Mouse (Mus musculus) gastrocnemius, postnatal 14 days (tissue): ENCODE measurements around the gene Atp2a1. TPM values are rescaled to one million over a fixed set of nuclear protein-coding genes. Genes with fewer than 3 reads are reported as not detected.

Experiments used
- DNase-seq: peaks from one replicate; pipeline ENCODE4 v3.0.0; 2021; ENCODE audit warnings: mixed read lengths
- intact Hi-C: fragments of 180-260 bp; cut with DNase I; formaldehyde crosslinking; loops from one replicate; pipeline ENCODE4 v1.15.1; 2025; ENCODE audit warnings: low total_unique reads
- total RNA-seq, 2 experiments: library from RNA; stranded (reverse); gene quantifications; 2 replicates each; pipeline ENCODE4 v1.2.3; 2021

Gene Atp2a1
- total RNA-seq, 2 experiments from 2014 or later, result 16,285 to 17,681 TPM

GRCm38 (mm10) chr7:126458844-126459618 lies 3.9 kb downstream of the Atp2a1 start:
- intact Hi-C loops, result no loop called here
- DNase-seq, result peak; percentile 76

- intact Hi-C loops, result no loop called here
- peak; percentile 16 for DNase-seq
These were observed 4.7 kb downstream of the Atp2a1 start for GRCm38 (mm10) chr7:126458225-126458624.

- no peak for DNase-seq
- intact Hi-C loops, result no loop called here
These were observed 6.3 kb downstream of the Atp2a1 start for GRCm38 (mm10) chr7:126456382-126457266.

GRCm38 (mm10) chr7:126455242-126455641 lies 7.7 kb downstream of the Atp2a1 start:
- intact Hi-C loops, result no loop called here
- DNase-seq, result peak; percentile 10

- no peak for DNase-seq
- intact Hi-C loops, result no loop called here
These were observed 9.0 kb downstream of the Atp2a1 start for GRCm38 (mm10) chr7:126453861-126454260.

GRCm38 (mm10) chr7:126452244-126452643 lies 10.7 kb downstream of the Atp2a1 start:
- peak; percentile 11 for DNase-seq
- intact Hi-C loops, result no loop called here

GRCm38 (mm10) chr7:126450641-126451040 lies 12.3 kb downstream of the Atp2a1 start:
- intact Hi-C loops, result no loop called here
- no peak for DNase-seq

- intact Hi-C loops, result no loop called here
- no peak for DNase-seq
These were observed 12.9 kb downstream of the Atp2a1 start for GRCm38 (mm10) chr7:126449991-126450390.

GRCm38 (mm10) chr7:126448481-126448880 lies 14.4 kb downstream of the Atp2a1 start:
- intact Hi-C loops, result no loop called here
- peak; percentile 15 for DNase-seq

GRCm38 (mm10) chr7:126446217-126446616 lies 16.7 kb downstream of the Atp2a1 start:
- no peak for DNase-seq

GRCm38 (mm10) chr7:126445104-126445815 lies 17.6 kb downstream of the Atp2a1 start:
- DNase-seq, result peak; percentile 17
- intact Hi-C loops, result no loop called here

More at GRCm38 (mm10) chr7:126446217-126446616, 16.7 kb downstream of the Atp2a1 start:
- intact Hi-C loops, result no loop called here

- DNase-seq, result no peak
- intact Hi-C loops, result no loop called here
These were observed 18.4 kb downstream of the Atp2a1 start for GRCm38 (mm10) chr7:126444536-126444935.

- intact Hi-C loops, result no loop called here
- no peak for DNase-seq
These were observed 18.9 kb downstream of the Atp2a1 start for GRCm38 (mm10) chr7:126443997-126444396.

- no peak for DNase-seq
- intact Hi-C loops, result no loop called here
These were observed 22.8 kb downstream of the Atp2a1 start for GRCm38 (mm10) chr7:126440134-126440533.

- peak; percentile 69 for DNase-seq
- intact Hi-C loops, result no loop called here
These were observed 26.1 kb downstream of the Atp2a1 start for GRCm38 (mm10) chr7:126436851-126437250.

- no peak for DNase-seq
- intact Hi-C loops, result no loop called here
These were observed 27.1 kb downstream of the Atp2a1 start for GRCm38 (mm10) chr7:126435801-126436200.

GRCm38 (mm10) chr7:126434726-126435125 lies 28.2 kb downstream of the Atp2a1 start:
- intact Hi-C loops, result no loop called here
- DNase-seq, result no peak

- intact Hi-C loops, result no loop called here
- no peak for DNase-seq
These were observed 32.7 kb downstream of the Atp2a1 start for GRCm38 (mm10) chr7:126430167-126430566.

- no peak for DNase-seq
- intact Hi-C loops, result no loop called here
These were observed 33.4 kb downstream of the Atp2a1 start for GRCm38 (mm10) chr7:126429503-126429898.
